Mouse (Mus musculus) bone marrow macrophage, adult 2 months (primary cell): ENCODE data around the gene Mcu.

ENCODE experiments used
- CTCF ChIP-seq: IDR thresholded peaks from 2 replicates; pipeline ENCODE4 v1.5.1; 2012; ENCODE audit warnings: low read depth, mild to moderate bottlenecking, low read length, moderate library complexity
- POLR2A ChIP-seq: IDR thresholded peaks from 2 replicates; pipeline ENCODE4 v1.6.1; 2012; ENCODE audit warnings: mild to moderate bottlenecking, low read depth, low read length, borderline replicate concordance

GRCm38 (mm10) chr10:59638576-59638975 lies 22.1 kb upstream of the Mcu start:
- no peak for TF ChIP-seq CTCF
- no peak for TF ChIP-seq POLR2A
